Mouse (Mus musculus) urinary bladder, postnatal 36 days (tissue): ENCODE data around the gene Ercc2.

Source experiments
- DNase-seq, 2 experiments: peaks; one replicate each; pipeline ENCODE4 v3.0.0; 2022; ENCODE audit warnings: low spot score in 2 of 2, mixed read lengths in 1 of 2

Gene Ercc2

DNA sequence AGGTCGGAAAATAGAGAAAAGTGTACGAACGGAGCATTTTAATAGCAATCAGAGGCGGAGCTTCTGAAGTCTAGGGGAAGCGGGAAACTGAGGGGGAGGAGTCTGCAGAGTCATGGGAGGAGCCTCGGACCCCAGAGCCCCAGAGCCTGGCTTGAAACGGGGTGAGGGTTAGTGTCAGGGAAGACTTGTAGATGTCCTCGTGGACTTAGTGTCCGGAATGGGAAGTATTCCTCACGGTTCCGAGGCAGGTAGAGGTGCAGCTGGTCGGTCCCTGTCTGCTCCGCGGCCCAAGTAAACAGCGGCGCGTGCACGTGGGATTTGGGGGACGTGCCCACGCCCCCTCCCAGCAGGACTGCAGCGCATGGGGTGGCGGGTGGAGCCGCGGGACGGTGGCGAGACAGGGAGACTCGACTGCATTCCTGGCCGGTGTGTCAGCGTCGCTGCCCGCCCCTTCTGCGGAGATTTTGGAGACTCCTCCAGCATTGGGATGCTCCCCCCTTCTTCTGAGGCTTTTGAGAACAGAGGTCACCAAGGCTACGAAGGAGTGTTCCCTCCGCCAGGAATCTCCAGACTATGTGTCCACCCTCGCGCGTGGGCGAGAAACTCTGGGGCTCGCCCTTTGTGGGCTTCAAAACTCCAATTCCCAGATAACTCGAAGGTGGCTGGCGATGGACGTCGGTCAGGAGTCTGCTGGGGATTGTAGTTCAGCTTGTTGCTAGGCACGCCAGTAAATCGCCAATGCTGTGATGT lies 21.7 kb upstream of the Ercc2 start:
- peak; percentile 80 to 84 for DNase-seq

DNA sequence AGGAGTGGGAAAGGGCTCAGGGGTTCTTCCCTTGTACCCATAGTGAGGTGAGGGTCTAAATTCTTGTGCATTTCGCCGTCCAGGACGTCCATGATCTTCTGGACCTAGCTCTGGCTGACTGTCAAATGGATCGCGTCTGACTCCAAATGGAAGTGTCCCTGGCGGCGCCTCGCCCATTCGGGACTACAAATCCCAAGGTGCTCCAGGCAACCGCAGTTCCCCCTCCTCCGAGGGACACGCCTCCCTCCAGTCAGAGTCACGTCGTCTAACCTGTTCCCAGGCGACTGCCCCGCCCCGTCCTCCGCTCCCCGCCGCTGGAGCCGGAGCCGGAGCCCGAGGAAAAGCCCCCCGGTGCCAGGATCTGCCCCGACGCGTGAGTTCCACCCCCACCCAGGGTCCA lies 20.9 kb upstream of the Ercc2 start:
- peak; percentile 92 to 94 for DNase-seq

GRCm38 (mm10) chr7:19361720-19362119 lies 20.1 kb upstream of the Ercc2 start:
- peak; percentile 83 to 88 for DNase-seq

GRCm38 (mm10) chr7:19362276-19362675 lies 19.5 kb upstream of the Ercc2 start:
- no peak for DNase-seq

DNA sequence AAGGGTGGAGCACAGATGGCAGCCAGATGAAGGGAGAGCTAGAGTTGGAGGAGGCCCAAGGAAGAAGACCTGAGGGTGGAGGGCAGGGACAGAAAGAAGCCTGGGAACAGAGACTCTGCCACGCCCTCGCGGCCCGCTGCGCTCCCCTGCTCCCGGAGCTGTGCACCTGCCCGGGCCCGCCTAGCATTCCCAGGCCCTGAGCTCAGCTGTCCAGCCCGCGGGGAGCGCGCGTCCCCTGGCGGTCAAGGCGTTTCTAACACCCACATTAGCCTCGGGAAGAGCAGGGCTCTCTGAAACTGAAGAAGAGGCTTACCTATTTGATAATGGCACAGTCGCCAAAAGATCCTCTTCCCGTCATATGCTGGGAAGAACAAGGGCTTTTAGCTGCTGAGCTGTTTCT lies 17.9 kb upstream of the Ercc2 start:
- peak; percentile 80 to 89 for DNase-seq

GRCm38 (mm10) chr7:19365376-19365775 lies 16.4 kb upstream of the Ercc2 start:
- DNase-seq: peak; percentile 68 to 79

DNA sequence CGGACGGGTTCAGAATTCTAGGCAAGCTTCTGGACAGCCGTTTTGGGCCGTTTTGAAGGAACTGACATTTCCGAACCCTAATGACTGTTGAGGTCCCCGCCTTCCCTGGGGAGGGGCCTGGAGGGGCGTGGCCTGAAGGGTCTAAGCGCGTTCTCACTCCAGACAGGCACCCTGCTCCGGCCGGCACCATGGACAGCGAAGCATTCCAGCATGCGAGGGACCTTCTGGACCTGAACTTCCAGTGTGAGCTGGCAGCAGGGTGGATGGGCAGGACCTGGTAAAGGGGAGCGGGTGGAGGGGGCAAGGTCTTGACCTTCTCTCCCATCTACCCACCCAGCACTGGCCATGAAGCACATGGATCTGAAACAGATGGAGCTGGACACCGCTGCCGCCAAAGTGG lies 13.4 kb upstream of the Ercc2 start:
- DNase-seq: no peak

DNA sequence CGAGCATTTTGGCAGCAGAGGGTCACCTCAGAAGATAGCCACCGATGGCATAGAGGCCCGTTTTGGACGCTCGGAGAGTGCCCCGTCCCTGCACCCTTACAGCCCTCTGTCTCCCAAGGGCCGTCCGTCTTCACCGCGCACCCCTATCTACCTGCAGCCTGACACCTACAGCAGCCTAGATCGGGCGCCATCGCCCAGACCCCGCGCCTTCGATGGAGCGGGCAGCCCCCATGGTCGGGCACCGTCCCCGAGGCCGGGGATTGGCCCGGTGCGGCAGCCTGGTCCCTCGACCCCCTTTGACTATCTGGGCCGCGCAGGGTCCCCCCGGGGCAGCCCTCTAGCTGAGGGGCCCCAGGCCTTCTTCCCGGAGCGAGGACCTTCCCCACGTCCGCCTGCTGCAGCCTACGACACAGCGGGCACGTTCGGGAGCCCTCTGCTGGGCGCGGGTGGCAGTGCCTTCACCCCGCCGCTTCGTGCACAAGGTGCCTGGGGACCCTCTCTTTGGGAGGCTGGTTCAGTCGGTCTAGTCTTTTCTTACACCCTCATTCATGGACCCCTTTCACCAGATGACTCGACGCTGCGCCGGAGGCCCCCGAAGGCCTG lies 11.9 kb upstream of the Ercc2 start:
- no peak for DNase-seq

DNA sequence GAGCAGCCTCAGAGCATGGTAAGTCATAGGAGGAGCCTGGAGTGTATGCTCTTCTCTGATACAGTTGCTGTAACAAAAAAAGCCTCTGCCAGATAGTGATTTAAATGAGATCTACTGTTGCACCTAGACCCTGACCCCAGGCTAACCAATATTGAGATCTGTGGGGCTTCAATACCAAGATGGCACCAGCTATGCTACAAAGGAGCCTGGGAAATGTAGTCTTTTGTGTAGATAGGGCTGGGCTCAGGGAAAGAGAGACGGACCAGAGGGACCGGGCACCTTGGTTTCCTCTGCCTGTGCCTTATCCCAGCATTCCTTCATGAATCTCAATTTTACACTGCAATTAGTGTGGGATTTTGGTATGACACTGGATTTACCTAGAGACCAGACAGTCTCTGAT lies 8.4 kb upstream of the Ercc2 start:
- DNase-seq: no peak

DNA sequence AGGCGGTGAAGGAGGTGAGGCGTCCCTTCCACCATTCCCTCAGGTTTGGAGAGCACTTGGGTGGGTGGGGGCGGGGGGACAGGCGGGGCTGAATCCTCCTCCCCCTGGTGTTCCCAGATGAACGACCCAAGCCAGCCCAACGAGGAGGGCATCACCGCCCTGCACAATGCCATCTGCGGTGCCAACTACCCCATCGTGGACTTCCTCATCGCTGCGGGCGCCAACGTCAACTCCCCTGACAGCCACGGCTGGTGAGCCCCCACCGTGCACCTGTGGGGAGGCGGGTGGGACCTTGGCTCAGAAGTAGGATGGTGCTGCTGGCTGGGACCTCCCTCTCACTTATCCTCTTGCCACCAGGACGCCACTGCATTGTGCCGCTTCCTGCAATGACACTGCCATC lies 6.4 kb upstream of the Ercc2 start:
- DNase-seq: no peak

- DNase-seq: no peak
These were observed 5.8 kb upstream of the Ercc2 start for GRCm38 (mm10) chr7:19376019-19376418.

- DNase-seq: no peak
These were observed 3.8 kb upstream of the Ercc2 start for GRCm38 (mm10) chr7:19378049-19378448.

DNA sequence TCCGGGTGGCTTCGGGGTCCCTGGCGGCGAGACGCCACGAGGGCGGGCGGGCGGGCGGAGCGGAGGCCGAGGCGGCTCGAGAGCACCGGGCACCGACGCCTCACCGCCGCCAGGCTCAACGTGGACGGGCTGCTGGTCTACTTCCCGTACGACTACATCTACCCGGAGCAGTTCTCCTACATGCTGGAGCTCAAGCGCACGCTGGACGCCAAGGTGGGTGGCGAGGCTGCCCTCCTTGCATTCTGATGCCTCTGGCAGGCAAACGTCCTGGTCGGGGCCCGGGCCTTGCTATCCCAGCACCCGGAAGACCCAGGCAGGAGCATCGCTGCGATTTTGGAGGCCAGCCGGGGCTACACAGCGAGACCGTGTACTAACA lies 344 bp downstream of the Ercc2 start:
- peak in 1 of 2 experiments; percentile 52 for DNase-seq

- no peak for DNase-seq
These were observed 1.9 kb downstream of the Ercc2 start for GRCm38 (mm10) chr7:19383708-19384107.

- no peak for DNase-seq
These were observed 7.0 kb downstream of the Ercc2 start for GRCm38 (mm10) chr7:19388699-19389413.

DNA sequence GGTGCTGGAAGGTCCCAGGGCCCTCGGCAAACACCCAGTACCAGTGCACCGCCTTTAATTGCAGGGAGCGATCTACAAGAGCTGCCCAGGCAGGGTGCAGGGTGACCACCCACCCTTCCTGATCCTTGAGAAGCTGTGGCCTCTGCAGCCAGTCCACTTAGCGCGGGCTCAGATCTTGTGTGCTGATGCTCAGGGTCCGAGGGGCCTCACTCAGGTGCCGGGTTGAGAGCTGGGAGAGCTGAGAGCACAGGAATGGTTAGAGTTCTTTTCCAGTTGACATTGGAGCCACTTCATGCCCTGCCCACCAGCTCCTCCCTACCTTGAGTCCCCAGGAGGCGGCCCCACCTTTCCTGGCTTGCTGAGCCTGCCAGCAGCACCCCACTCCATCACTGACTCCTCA lies 12.7 kb downstream of the Ercc2 start:
- no peak for DNase-seq

DNA sequence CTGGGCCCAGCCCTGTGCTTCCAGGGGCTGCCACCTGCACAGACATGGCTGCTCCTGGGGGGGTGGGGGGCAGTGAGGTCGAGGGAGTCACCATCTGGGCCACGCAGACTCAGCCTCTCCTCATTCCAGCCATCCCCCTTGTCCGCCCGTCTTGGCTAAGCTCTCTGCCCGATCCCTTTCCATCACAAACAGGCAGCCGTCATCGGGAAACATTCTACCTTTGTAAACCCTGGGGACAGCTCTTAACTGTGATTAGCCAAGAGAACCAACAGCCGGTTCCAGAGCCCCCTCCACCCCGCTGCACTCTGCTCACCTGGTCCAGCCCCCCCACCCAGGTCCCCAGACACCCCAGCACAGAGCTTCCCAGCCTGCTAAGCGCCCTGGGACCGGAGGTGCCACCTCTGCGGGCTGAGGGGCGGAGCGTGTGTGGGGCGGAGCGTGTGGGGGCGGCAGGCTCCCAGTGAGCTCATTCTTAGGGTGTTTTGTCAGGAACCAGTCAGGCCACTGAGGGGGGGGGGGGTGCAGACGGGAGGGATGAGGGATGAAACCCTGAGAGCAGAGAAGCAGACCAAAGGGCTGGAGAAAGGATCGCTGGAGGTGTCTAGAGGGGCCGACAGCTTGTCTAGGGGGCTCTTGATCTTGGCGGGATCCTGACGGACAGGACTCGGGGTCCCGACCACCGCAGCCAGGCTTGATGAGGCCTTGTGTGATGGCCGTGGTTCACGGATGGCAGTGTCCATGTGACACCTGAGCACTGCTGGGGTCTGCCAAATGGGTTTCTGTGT lies 17.9 kb downstream of the Ercc2 start:
- peak; percentile 62 to 71 for DNase-seq

GRCm38 (mm10) chr7:19400946-19401345 lies 19.1 kb downstream of the Ercc2 start:
- no peak for DNase-seq

DNA sequence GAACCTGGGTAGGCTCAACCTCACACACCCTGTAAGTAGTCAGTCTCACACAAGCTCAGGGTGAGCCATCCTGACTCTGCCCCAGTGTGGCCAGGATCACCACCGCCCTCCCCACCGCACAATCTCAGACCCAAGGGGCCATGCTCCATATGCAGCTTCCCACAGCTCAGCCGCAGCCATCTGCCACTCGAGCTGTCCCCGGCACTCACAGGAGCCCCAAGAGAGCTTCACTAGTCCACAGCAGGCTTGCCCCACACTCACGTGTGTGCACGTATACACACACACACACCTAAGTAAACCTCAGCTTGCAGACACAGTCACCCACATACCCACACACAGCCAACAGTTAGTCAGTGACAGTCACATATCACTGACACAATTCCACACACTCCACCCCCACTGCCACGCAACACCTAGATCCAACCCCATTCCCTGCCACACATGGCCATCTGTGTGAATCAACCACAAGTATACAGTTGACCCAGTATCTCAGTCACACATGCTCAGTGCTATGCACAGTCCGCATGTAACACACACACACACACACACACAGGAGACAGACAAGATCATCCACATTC lies 20.8 kb downstream of the Ercc2 start:
- no peak for DNase-seq

DNA sequence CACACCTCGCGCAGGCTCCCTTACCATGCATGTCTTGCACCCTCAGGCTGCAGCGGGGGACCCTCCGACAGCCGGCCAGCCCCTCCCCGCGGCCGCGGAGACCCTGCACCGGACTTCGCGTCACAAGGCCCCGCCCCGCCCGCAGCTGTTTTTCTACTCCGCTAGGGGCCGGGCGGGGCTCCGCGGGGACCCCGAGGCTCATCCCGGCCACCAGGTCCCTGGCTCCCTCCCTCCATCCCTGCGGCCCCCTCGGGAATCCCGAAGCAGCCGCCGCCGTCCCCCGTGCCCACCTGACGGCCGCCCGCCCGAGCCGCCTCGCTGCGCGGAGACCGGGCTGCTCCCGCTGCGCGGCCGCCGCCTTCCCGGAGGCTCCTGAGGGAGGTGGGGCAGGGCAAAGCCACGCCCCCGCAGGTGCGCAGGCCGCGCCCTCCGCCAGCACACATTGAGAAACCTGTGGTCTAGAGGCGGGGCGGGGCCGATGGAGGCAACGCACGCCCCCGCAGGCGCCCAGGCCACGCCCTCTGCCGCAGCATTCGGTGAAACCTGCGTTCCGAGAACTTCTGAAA lies 22.0 kb downstream of the Ercc2 start, which contains the start of gene Klc3:
Klc3 (minus strand) TSS at position 374 of the 566 bp plus-strand sequence.
- DNase-seq: peak; percentile 71 to 73

- DNase-seq: no peak
These were observed 22.7 kb downstream of the Ercc2 start, which contains the start of gene Ckm for GRCm38 (mm10) chr7:19404476-19404875. Gene Ckm (plus strand): TSS chr7:19404776.
